Mouse (Mus musculus): Measurements from ENCODE around the gene Pcp2. TPM values are rescaled to one million over a fixed set of nuclear protein-coding genes. Genes with fewer than 3 reads are reported as not detected.
"Not testable (repeated sequence)": the region's sequence is repeated elsewhere in the genome, so short reads cannot be mapped to it uniquely, and the experiment has no call there.

Pcp2 gene
- total RNA-seq, 2 experiments from 2014 or later, result 0.67 TPM; not detected in 1

DNA sequence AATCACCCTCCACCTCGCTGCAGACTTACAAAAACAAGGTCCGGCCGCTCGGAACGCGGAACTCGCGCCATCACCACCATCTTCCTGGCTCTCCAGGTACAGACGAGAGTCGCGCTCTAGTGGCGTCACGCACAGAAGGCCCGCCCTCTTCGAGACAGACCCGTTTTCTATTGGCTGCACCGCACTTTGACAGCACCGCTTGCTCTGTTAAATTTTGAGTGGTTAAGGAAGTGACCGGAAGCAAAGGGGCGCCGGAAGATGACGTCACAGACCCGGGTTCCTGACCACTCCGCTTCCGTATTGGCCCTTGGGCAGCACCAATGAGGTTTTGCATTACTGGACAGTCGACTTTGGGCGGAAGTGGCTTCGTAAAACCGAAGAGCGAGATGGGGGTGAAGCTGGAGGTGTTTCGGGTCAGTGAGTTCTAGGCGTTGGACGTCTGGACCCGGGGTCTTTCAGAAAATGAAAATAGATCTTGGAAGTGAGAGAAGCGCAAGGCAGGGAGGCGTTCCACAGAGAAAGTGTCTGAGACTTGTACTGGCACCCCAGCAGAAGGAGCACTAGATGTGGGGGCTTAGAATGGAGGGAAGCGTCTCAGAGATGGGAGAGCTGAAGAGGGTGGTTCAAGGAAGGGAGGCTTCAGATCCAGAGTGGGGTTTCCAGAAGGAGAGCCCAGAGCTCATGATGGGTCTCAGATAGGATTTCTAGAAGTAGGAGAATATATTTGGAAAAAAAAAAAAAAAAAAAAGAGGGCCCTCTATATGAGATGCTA is 4.0 kb downstream of the Pcp2 start, which contains the start of the genes Xab2 and Pet100:
Gene Xab2, minus strand, starts transcription at position 118 of the 772 bp plus-strand sequence.
Gene Pet100, plus strand, starts transcription at position 350 of the 772 bp plus-strand sequence.
- DNase-seq, result peak; percentile 98

DNA sequence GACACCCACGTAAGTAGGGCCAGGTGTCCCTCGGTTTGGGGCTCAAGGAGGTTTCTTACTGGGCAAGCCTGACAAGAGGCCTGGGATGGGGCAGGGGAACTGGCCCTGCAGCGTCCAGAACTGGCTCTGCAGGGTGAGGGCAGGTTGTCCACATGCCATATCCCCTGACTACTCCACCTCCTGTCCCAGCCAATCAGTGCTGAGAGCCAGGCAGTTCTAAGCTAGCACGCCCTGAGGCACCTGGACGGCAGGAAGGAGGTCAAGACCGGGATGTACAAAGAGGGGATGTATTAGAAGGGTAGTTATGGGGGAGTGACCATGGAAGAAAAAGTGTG is 15.6 kb downstream of the Pcp2 start:
- DNase-seq, result no peak

DNA sequence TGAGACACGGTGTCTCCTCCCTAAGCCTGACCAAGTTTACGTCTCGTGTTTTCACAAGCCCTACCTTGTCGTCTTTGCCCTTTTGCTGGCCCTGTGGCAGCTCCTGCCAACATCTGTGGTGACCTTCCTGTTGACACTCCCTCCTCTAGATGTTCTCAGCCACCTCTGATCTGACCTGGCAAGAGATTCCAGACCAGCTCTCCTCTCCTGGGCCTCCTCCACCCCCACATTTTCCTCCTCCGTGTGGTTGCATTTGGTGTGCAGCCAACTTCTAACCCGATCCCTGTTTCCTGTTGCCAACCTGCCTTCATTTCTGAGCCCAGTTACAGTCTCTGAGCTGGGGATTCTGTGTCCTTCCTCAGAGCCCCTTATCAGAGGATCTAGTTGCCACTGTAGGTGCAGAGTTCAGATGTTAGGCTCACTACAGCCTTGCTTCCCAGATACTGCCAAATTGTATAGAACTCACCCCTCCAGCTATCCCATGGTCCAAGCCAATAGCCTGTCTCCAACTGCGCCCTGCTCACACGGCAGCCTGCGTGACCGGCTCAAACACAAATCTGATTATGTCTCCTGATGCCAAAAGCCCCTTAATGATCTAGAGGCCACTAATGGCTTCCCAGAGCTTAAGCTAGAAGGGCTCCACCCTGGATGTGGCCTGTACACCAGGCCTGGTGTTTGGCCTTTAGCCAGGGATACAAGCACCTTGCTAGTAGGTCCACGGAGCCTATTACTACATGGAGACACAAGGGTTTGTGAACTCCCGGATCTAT is 16.1 kb downstream of the Pcp2 start:
- no peak for DNase-seq

DNA sequence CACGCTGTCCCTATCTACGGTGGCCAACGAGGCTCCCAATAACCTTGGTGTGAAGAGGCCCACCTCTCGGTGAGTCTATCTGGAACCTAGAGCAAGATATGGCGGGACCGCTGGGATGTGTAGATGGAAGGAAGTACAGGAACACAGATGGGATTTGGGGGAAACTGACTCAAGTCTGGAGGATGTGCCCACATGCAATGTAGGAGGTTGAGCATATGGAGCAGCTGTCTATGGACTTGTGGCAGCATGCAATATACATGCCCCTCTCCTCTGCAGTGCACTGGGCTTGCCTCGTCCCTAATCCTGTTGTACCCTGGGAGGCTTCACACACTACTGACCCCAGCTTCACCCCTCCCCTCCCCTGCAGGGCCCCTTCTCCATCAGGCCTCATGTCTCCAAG is 17.5 kb downstream of the Pcp2 start:
- DNase-seq, result no peak

DNA sequence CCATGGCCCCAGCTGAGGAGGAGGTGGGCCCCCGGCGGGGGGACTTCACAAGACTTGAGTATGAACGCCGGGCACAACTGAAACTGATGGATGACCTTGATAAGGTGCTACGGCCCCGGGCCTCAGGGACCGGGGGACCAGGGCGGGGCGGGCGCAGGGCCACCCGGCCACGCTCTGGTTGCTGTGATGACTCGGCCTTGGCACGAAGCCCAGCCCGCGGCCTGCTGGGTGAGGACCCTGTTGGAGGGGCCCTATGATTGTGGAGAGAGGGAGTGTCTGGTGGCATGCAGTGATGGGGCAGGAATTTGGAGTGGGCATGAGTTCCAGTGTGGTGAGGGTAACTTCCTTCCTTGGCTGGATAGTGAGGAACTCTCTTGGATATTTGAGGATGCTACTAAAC is 18.8 kb downstream of the Pcp2 start:
- no peak for DNase-seq

DNA sequence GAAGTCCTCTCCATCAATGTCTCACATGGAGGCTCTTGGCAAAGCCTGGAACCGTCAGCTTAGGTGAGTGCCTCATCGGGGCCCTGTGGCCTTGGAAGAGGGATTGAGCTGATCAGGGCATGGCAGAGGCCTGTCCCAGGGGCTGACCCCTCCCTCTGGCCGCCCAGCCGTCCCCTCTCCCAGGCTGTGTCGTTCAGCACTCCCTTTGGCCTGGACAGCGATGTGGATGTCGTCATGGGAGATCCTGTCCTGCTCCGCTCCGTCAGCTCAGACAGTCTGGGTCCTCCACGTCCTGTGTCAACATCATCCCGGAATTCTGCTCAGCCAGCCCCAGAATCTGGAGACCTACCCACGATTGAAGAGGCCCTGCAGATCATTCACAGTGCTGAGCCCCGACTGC is 21.9 kb downstream of the Pcp2 start:
- no peak for DNase-seq

DNA sequence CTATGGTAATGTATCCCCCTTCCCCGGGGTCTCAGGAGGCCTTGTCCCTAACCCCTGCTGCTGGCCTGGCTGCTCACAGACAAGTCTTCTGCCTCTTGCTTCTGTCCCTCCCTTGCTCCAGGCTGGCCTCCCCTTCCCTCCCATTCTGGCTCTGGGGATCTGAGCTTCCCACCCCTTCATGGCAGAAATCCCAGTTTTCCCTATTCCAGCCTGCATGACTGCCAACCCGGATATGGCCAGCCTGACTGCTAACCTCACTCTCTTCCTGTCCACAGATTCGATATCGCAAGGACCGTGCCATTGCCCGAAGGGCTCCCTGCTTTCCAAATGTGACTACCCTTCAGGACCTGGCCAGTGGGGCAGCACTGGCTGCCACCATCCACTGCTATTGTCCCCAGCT is 24.9 kb downstream of the Pcp2 start:
- DNase-seq, result peak; percentile 74

DNA sequence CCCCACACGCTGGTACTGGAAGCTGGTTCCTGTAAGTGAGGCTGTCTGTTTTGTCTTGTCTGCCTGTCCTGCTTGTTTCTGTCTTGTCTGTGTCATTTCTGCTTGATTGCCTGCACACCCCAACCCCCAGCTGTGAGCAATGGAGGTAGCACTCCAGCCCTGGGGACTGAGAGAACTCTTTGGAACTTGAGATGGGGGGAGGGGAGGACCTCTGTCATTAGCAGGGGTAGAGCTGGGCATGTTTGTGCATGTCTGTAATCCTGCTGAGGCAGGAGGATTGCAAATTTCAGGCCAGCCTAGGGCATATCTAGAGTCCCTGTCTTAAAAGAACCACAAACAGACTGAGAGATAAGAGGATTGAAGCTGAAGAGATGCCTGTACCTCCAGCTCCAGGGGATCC is 26.1 kb downstream of the Pcp2 start:
- DNase-seq, result no peak

DNA sequence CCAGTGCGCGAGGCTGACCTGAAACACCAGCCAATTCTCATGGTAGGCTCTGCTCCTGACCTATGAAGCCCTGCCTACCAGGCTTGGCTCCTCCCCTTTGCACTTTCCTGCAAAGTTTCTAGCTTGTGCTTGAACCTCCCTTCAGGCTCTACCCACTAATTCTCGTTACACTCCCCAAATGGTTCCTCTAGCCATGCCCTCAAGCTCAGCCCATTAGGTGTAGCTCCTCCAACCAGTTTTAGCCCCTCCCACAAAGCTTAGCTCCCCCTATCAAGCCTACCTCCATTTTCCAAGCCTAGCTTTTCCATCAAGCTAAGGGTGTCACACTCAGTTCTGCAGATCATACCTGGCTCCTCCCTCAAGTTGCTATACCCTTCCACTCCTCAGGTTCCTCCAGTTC is 27.3 kb downstream of the Pcp2 start:
- DNase-seq, result no peak

DNA sequence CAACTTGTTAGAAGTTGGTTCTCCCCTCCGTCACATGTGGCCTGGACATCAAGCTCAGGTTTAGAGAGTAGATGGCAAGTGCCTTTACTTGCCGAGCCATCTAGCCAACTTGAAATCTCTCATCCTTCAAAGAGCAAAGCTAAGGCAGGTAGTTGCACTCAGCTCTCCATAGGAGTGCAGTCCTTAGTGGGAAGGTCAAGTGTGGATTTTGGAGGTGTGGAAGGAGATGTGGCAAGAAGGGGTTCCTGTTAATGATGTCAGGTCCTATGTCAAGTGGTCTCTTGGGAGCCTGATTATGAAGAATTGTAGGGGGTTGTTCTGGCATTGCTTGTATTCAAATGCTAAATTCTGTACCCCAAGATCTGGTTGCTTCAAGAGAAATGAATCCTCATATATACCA is 30.9 kb downstream of the Pcp2 start:
- DNase-seq, result no peak

DNA sequence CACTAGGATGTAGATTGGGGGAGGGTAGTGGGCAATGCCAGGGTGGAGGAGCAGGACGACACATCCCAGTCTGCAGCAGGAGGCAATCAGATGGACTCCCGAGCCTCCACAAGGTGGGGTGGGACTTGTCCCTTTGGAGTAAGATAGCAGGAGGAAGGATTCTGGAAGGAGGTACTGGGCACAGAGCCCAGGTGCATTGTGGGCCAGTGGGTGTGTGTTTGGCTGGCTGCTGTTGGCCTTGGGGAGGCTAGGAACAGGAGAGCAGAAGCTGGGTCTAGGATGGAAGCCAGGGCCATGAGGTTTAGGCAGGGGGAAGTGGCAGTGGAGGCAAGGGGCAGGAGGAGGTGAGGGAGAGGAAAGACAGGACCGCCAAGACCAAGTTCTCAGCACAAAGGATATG is 31.9 kb downstream of the Pcp2 start:
- no peak for DNase-seq

DNA sequence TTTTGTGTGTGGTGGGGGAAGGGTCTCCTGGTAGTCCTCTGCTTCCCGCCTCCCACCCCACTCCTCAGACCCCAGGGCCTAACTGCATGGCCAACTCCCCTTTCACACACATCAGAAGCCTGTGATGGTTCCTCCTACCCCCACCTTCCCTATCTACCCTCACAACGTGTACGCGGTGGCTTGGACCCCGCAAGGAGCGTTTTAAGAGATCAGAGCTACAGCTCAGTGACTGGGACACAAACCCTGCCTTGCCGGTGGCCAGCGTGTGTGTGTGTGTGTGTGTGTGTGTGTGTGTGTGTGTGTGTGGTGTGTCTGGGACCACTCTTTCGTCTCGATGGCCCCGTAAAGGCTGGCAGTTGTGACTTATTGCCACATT is 37.1 kb downstream of the Pcp2 start:
- no peak for DNase-seq

DNA sequence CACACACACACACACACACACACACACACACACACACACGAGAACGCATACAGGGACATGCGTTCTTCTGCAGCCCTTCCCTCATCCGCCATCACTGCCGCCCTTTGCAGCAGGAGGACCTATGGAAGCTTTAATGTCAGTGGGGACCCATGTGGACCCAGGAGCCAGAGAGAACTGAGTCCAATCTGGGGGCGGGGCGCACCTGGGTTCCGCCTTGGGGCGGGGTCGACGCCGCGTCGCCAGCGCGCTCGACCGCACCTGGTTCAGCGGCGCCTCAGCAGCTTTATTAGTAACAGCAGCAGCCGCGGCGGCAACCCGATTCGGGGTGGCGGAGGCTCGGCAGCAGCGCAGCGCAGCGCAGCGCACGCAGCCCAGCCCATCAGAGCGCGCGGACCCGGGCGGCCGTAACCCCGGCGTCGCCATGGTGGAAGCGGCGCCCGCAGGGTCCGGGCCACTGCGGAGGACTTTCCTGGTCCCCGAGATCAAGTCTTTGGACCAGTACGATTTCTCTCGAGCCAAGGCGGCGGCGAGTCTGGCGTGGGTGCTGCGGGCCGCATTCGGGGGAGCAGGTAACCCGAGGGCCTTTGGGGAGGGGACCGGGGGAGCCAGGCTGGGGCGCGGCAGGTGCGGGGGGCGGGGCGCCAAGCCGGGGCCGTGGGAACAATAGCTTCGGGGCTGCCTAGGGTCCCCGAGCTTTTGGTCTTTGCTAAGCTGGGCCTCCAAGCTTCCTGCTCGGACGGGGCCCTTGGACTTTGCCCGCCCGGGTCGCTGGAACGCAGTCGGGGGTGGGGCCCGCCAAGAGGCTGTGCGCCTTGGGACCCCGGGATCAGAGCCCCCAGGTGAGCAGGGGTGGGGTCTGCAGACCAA is 37.7 kb downstream of the Pcp2 start:
- DNase-seq, result no peak

DNA sequence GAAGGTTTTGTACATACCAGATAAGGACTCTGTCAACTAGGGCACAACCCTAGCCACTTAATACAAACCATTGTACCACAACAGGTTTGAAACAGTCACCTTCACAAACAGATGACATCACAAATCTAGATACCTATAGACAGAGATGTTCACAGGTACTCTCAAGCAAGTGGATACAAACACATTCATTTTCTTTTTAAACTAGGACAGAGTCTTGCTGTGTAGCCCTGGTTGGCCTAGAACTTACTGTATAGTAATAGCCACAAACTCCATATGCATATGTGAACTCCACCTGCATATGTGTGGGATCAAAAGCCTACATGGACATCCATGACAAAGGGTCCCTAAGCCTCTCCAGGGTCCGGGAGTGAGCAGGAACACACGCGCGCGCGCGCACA is 38.4 kb downstream of the Pcp2 start, which contains the start of gene Camsap3:
Gene Camsap3, plus strand, starts transcription at position 301 of the 398 bp plus-strand sequence.
- no peak for DNase-seq

DNA sequence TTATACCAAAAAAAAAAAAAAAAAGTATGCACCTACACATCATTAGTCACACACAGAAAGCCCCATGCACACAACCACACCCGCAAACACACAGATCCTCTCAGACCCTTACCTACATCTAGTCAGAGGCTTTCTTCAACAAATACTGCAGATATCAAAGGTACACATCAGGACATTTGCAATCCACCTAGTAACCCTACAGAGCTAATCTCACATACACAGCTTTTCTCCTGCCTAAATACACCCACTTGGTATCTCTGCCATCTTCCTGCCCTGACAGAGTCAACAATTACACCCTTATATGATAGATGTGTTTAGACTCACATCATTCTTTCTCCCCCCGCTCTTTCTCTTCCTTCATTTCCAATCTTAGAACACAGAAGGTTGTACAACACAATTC is 38.9 kb downstream of the Pcp2 start:
- no peak for DNase-seq

DNA sequence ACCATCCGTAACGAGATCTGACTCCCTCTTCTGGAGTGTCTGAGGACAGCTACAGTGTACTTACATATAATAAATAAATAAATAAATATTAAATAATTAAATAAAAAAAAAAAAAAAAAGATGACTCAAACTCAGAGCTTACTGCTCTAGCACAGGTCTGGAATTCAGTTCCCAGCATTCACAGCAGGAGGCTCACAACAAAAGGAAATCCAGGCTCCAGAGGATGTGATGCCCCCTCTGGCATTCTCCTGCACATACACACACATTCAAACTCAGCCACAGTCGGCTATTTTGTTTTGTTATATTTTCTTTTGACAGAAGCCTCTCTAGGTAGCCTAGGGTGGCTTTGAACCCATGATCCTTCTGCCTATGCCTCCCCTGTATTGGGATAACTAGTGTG is 43.4 kb downstream of the Pcp2 start:
- DNase-seq, result not testable (repeated sequence)

DNA sequence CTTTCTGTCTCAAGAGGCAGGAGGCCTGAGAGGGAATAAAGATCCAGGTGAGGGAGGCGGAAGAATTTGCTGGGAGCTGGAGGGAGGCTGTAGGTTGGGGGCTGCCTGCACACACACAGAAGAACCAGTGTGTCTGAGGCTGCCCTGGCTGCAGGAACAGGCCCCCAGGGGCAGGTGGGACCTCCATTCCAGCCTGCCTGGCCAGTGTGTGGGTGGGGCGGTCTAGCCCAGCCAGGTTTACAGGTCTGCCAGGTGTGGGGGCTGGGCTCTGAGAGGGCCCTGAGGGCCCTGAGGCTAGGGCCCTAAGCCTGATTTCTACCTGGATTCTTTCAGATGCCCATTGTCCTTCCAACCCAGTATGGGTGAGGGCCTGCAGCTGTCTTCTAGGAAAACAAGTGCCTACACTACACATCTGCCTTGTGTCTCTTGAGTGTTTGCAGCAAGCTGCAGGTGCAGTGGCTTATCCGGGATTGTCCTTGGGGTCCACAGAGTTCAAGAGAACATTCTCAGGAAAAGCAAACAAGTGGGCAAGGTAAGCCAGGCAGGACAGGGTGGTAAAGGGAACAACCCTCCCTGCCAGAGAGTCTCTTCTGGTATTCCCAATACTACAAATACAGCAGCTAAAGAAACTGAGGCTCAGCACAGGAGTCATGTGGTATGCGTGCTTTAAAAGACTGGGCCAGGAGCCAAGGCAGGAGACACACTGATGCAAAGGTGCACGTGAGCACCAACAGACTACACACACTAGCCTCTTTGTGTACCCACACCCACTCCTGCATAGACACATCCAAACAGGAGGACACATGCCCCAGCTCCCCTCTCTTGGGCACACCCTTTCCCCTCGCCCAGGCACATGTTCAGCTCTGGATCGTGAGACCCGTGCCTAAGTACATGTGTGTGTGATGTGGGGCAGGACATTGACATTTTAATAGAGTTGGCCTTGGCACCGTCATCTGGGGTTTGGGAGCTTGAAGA is 45.7 kb downstream of the Pcp2 start:
- no peak for DNase-seq

DNA sequence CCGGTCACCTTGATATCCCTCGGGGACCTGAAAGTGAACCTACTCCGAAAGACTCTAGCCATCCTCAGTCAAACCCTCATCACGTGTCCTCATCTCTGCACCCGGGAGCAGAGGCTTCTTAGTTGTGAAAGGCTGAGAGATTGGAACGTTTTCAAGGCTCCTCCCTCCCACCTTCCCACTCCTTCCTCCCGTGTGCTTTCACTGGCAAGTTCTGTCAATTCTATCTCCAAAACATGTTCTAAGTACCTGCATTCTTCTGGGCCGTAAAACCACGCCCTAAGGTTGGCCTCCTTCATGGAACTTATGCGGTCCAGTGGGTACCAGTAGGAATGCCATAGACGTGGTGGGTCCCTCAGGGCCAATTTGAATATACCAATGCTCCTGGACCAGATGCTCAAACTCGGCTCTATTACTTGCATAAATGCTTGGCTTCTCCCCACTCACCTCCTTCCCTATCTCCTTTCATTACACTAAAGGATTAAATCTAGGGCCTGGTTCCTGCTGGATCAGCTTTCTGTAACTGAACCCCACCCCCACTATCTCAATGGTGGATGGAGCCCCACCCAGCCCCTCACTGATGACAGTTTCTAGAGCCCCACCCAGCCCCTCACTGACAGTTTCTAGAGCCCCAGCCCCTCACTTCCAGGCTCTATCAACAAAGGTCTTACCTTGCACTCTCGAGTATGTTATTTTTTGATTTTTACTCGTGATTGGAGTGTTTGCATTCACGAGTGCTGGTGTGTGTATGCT is 49.0 kb downstream of the Pcp2 start:
- no peak for DNase-seq

DNA sequence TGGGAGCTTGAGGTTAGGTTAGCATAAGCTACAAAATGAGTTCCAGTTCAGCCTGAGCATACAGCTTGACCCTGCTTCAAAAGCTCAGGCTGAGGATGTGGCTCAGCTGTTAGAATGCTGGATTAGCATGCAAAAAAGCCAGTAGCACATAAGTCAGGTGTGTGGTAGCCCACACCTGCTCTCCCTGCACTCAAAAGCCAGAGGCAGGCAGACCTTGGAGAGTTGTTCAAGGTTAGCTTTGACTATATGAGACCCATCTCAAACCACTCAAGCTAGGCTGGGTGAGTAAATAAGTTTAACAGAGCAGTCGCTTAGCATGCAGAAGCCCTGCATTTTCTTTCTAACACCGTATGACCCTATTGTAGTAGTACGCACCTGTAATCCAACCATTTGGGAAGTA is 50.8 kb downstream of the Pcp2 start:
- no peak for DNase-seq

Data from gastrocnemius, postnatal 25 days (tissue).